Mouse (Mus musculus) gastrocnemius, adult 18-20 months (tissue): ENCODE results near the gene Gprc5d. TPM values are rescaled to one million over a fixed set of nuclear protein-coding genes. Genes with fewer than 3 reads are reported as not detected.

ENCODE experiments used
- DNase-seq: peaks from one replicate; pipeline ENCODE4 v3.0.0; 2021; ENCODE audit warnings: low spot score
- total RNA-seq, 2 experiments: library from RNA; stranded (reverse); gene quantifications; 2 replicates each; pipeline ENCODE4 v1.2.3; 2021

Gprc5d gene
- total RNA-seq, 2 experiments from 2014 or later, result not detected

GRCm38 (mm10) chr6:135136439-135137161 lies 18.5 kb upstream of the Gprc5d start:
- peak; percentile 44 for DNase-seq

- no peak for DNase-seq
Measured at GRCm38 (mm10) chr6:135135735-135136134, 17.7 kb upstream of the Gprc5d start.

GRCm38 (mm10) chr6:135133486-135133885 lies 15.4 kb upstream of the Gprc5d start:
- no peak for DNase-seq

GRCm38 (mm10) chr6:135133086-135133485 lies 15.0 kb upstream of the Gprc5d start:
- DNase-seq, result no peak

- no peak for DNase-seq
Measured at GRCm38 (mm10) chr6:135124755-135125380, 6.8 kb upstream of the Gprc5d start.

GRCm38 (mm10) chr6:135116479-135116878 lies 1.6 kb downstream of the Gprc5d start:
- DNase-seq, result no peak

- no peak for DNase-seq
Measured at GRCm38 (mm10) chr6:135113114-135113436, 5.0 kb downstream of the Gprc5d start.

GRCm38 (mm10) chr6:135112411-135113113 lies 5.5 kb downstream of the Gprc5d start:
- DNase-seq, result no peak

- no peak for DNase-seq
Measured at GRCm38 (mm10) chr6:135107014-135107413, 11.1 kb downstream of the Gprc5d start.

GRCm38 (mm10) chr6:135102736-135103303 lies 15.3 kb downstream of the Gprc5d start:
- DNase-seq, result peak; percentile 3

GRCm38 (mm10) chr6:135100787-135101472 lies 17.2 kb downstream of the Gprc5d start:
- DNase-seq, result no peak

- no peak for DNase-seq
Measured at GRCm38 (mm10) chr6:135092798-135093470, 25.1 kb downstream of the Gprc5d start.

- no peak for DNase-seq
Measured at GRCm38 (mm10) chr6:135090661-135091060, 27.4 kb downstream of the Gprc5d start.

GRCm38 (mm10) chr6:135089786-135090185 lies 28.3 kb downstream of the Gprc5d start:
- no peak for DNase-seq

GRCm38 (mm10) chr6:135087721-135088451 lies 30.2 kb downstream of the Gprc5d start:
- peak; percentile 76 for DNase-seq

GRCm38 (mm10) chr6:135085703-135086102 lies 32.4 kb downstream of the Gprc5d start:
- no peak for DNase-seq

- no peak for DNase-seq
Measured at GRCm38 (mm10) chr6:135083991-135084502, 34.0 kb downstream of the Gprc5d start.

- DNase-seq, result no peak
Measured at GRCm38 (mm10) chr6:135078420-135078819, 39.7 kb downstream of the Gprc5d start.

GRCm38 (mm10) chr6:135076202-135076601 lies 41.9 kb downstream of the Gprc5d start:
- DNase-seq, result no peak

- DNase-seq, result no peak
Measured at GRCm38 (mm10) chr6:135074405-135074947, 43.6 kb downstream of the Gprc5d start.
